20 mouse cellular contexts compared by ENCODE assay signal in the genomic region with DNA sequence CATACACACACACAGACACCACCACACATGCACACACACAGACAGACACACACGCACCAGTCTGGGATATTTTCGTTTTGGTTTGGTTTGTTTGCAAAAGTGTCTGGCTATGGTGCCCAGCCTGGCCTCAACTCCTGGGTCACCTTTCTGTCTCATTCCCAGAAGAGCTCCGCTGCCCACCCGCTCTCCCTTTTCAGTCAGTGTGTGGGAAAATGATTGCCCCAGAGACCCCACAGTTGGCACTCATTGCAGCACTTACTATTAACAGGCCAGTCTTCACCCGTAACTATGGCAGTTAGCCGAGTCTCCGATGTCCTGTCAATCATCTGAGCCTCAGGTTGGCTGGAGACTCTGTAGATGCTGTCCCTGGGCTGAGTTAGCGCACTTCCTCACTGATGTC. TPM values are rescaled to one million over a fixed set of nuclear protein-coding genes. Genes with fewer than 3 reads are reported as not detected.
A peak's percentile ranks its signal among the peaks of the same experiment; 100 is the strongest.
DNase-seq lines count a peak whose midpoint lies in the region; ATAC-seq and TF ChIP-seq lines count a peak whose summit lies in the region.
"Had no signal": no experiment of that assay in that cellular context is flagged by ENCODE, and none has a peak within 500 bp of the region (broad histone marks: within the 10 kb centered on the region; RNA-seq: fewer than 3 reads in every experiment).

No protein-coding gene starts in this region.

- H3K4me1 ChIP-seq in hindbrain, embryonic 10.5 days (replicated peaks) = no peaks in the 10 kb centered on the region
- H3K4me1 ChIP-seq in hindbrain, postnatal 0 days (ENCODE audit: insufficient read depth, low read length) = no peaks in the 10 kb centered on the region
- no peaks in the 10 kb centered on the region for H3K4me1 ChIP-seq in lung, embryonic 14.5 days (ENCODE audit: insufficient read depth)
- no peaks in the 10 kb centered on the region for H3K4me1 ChIP-seq in neural tube, embryonic 15.5 days
- H3K4me1 ChIP-seq: embryonic facial prominence, embryonic 10.5 days; forebrain, embryonic 13.5 days; hindbrain, embryonic 15.5 days had no signal

- no peak for TF ChIP-seq CTCF in hindbrain, postnatal 0 days (IDR thresholded peaks at IDR 0.05; ENCODE audit: low read depth)
- no peak for TF ChIP-seq CTCF in lung, embryonic 14.5 days (IDR thresholded peaks at IDR 0.05; ENCODE audit: low read depth)

- H3K36me3 ChIP-seq in hindbrain, embryonic 10.5 days = 0 out of 2 replicates have a peak, but pooled peaks cover 2% of the 10 kb centered on the region
- H3K36me3 ChIP-seq in hindbrain, postnatal 0 days (ENCODE audit: insufficient read depth, low read length) = no peaks in the 10 kb centered on the region
- H3K36me3 ChIP-seq in lung, embryonic 14.5 days (ENCODE audit: insufficient read depth) = no peaks in the 10 kb centered on the region; the same call in 1 of the 2 replicates
- no peaks in the 10 kb centered on the region; the same call in 1 of the 2 replicates for H3K36me3 ChIP-seq in neural tube, embryonic 15.5 days
- H3K36me3 ChIP-seq: hindbrain, embryonic 15.5 days had no signal

- H3K27ac ChIP-seq in hindbrain, embryonic 10.5 days = no peak overlapping the region
- no peak overlapping the region for H3K27ac ChIP-seq in hindbrain, postnatal 0 days
- peak overlapping the region; percentile 73 for H3K27ac ChIP-seq in lung, embryonic 14.5 days (ENCODE audit: low read depth)
- no peak overlapping the region for H3K27ac ChIP-seq in neural tube, embryonic 15.5 days (replicated peaks)
- H3K27ac ChIP-seq: embryonic facial prominence, embryonic 10.5 days; forebrain, embryonic 13.5 days; gastrocnemius, adult 2 months; hindbrain, embryonic 15.5 days had no signal

- H3K4me3 ChIP-seq in hindbrain, embryonic 10.5 days = no peak overlapping the region
- no peak overlapping the region for H3K4me3 ChIP-seq in hindbrain, postnatal 0 days (ENCODE audit: low read length)
- no peak overlapping the region for H3K4me3 ChIP-seq in lung, embryonic 14.5 days (ENCODE audit: low read depth, low read length)
- no peak overlapping the region for H3K4me3 ChIP-seq in neural tube, embryonic 15.5 days (replicated peaks)
- H3K4me3 ChIP-seq: embryonic facial prominence, embryonic 10.5 days; forebrain, embryonic 13.5 days; gastrocnemius, adult 2 months; hindbrain, embryonic 15.5 days had no signal

- WGBS in hindbrain, embryonic 10.5 days = 90% methylated on average over 8 of the region's 8 CpGs
- 77% methylated on average over 8 of the region's 8 CpGs for WGBS in hindbrain, postnatal 0 days
- WGBS in lung, embryonic 14.5 days = 75% methylated on average over 8 of the region's 8 CpGs
- 94% methylated on average over 8 of the region's 8 CpGs for WGBS in neural tube, embryonic 15.5 days

- no peaks in the 10 kb centered on the region for H3K9me3 ChIP-seq in hindbrain, embryonic 10.5 days
- H3K9me3 ChIP-seq in hindbrain, postnatal 0 days (ENCODE audit: low read length) = no peaks in the 10 kb centered on the region
- H3K9me3 ChIP-seq in lung, embryonic 14.5 days (ENCODE audit: low read depth, low read length) = no peaks in the 10 kb centered on the region
- H3K9me3 ChIP-seq in neural tube, embryonic 15.5 days (replicated peaks) = no peaks in the 10 kb centered on the region
- H3K9me3 ChIP-seq: embryonic facial prominence, embryonic 10.5 days; forebrain, embryonic 13.5 days; hindbrain, embryonic 15.5 days had no signal

- ATAC-seq in hindbrain, postnatal 0 days = no peak
- no peak for ATAC-seq in lung, embryonic 14.5 days (ENCODE audit: insufficient read depth)
- no peak for ATAC-seq in neural tube, embryonic 15.5 days (ENCODE audit: low FRiP score)
- ATAC-seq: activated CD4-positive, CD25-positive, alpha-beta regulatory T cell, adult 4 months; forebrain, embryonic 13.5 days; Patski had no signal

- H3K9ac ChIP-seq in hindbrain, postnatal 0 days (replicated peaks; ENCODE audit: low read length) = no peak overlapping the region
- H3K9ac ChIP-seq in lung, embryonic 14.5 days = no peak overlapping the region
- no peak overlapping the region for H3K9ac ChIP-seq in neural tube, embryonic 15.5 days (replicated peaks)
- H3K9ac ChIP-seq: forebrain, embryonic 13.5 days; hindbrain, embryonic 15.5 days had no signal

- H3K4me2 ChIP-seq in hindbrain, postnatal 0 days (ENCODE audit: low read depth, low read length) = no peak overlapping the region
- no peak overlapping the region for H3K4me2 ChIP-seq in lung, embryonic 14.5 days
- no peak overlapping the region for H3K4me2 ChIP-seq in neural tube, embryonic 15.5 days
- H3K4me2 ChIP-seq: forebrain, embryonic 13.5 days; hindbrain, embryonic 15.5 days had no signal

- H3K27me3 ChIP-seq in hindbrain, embryonic 10.5 days (ENCODE audit: insufficient read depth, poor library complexity, severe bottlenecking) = no peaks in the 10 kb centered on the region
- no peaks in the 10 kb centered on the region for H3K27me3 ChIP-seq in hindbrain, postnatal 0 days (ENCODE audit: insufficient read depth, low read length)
- no peaks in the 10 kb centered on the region for H3K27me3 ChIP-seq in lung, embryonic 14.5 days (ENCODE audit: insufficient read depth, low read length)
- H3K27me3 ChIP-seq in neural tube, embryonic 15.5 days (replicated peaks) = no peaks in the 10 kb centered on the region
- H3K27me3 ChIP-seq: CH12.LX; forebrain, embryonic 13.5 days; hindbrain, embryonic 15.5 days; Patski had no signal

- peak; percentile 1 for DNase-seq in hindbrain, embryonic 10.5 days (ENCODE audit: low spot score)
- no peak for DNase-seq in hindbrain, postnatal 0 days (ENCODE audit: low spot score)
- no peak for DNase-seq in lung, embryonic 14.5 days
- no peak for DNase-seq in lung, postnatal 25 days (ENCODE audit: low spot score)
- DNase-seq in neural tube, embryonic 10.5 days (ENCODE audit: extremely low spot score, low spot score) = peak; percentile 10
- DNase-seq: adrenal gland, postnatal 14 days; cerebellum, adult 18-20 months; cerebellum, adult 9-11 months; cerebellum, postnatal 36 days; gastrocnemius, adult 2 months; gastrocnemius, postnatal 25 days had no signal

RNA-seq across cellular contexts. Expression of a gene that starts 21.5 kb away (rescaled TPM):
- polyA plus RNA-seq in hindbrain, embryonic 10.5 days (2016; fragmentation: Nextera tagmentation; extraction: Ambion mirVana) = not detected in 2 replicates
- not detected in 2 replicates for total RNA-seq in hindbrain, postnatal 0 days (2014; rRNA removed)
- not detected in 2 replicates for polyA plus RNA-seq in hindbrain, postnatal 0 days (2015; fragmentation: Nextera tagmentation; extraction: Ambion mirVana)
- 13.9 and 15.4 TPM in 2 replicates for polyA plus RNA-seq in lung, embryonic 14.5 days (2014; fragmentation: Nextera tagmentation; extraction: Ambion mirVana)
- 2.3 TPM in 1 of 2 replicates, not detected in the other for polyA plus RNA-seq in neural tube, embryonic 15.5 days (2015; fragmentation: Nextera tagmentation; extraction: Ambion mirVana)
- total RNA-seq: CH12.LX; granulocyte monocyte progenitor cell, adult 5-6 weeks had no signal
- polyA plus RNA-seq: embryonic facial prominence, embryonic 10.5 days; forebrain, embryonic 13.5 days; hindbrain, embryonic 11.5 days; hindbrain, embryonic 15.5 days had no signal

Comparison
In these comparisons a context has a peak if more than half of its experiments do, and no peak if none do; other contexts are left out.
1. DNase-seq: peak in hindbrain, embryonic 10.5 days (single experiment) and neural tube, embryonic 10.5 days (single experiment); none in hindbrain, postnatal 0 days (single experiment), lung, embryonic 14.5 days (single experiment) and lung, postnatal 25 days (single experiment).